Mouse (Mus musculus) limb, embryonic 13.5 days (tissue): ENCODE data around the gene Slc7a5. TPM values are rescaled to one million over a fixed set of nuclear protein-coding genes. Genes with fewer than 3 reads are reported as not detected.

Experiments
- ATAC-seq: fragments of 200-750 bp; cut with Nextera tagmentation; 2 replicates; pipeline ENCODE4 v1.8.0; 2017; ENCODE audit warnings: low read depth, moderate number of reproducible peaks, moderate TSS enrichment; ENCODE audit not compliant: low FRiP score
- H3K27ac ChIP-seq: fragments of 300-500 bp; sonication (generic); 2 replicates; pipeline ENCODE4 v1.5.1; 2015; ENCODE audit warnings: inconsistent platforms, mild to moderate bottlenecking, moderate library complexity
- H3K27me3 ChIP-seq: fragments of 300-500 bp; sonication (generic); 2 replicates; pipeline ENCODE4 v1.6.1; 2015; ENCODE audit warnings: mild to moderate bottlenecking, inconsistent platforms
- H3K36me3 ChIP-seq: fragments of 300-500 bp; sonication (generic); 2 replicates; pipeline ENCODE4 v1.6.1; 2015; ENCODE audit warnings: inconsistent platforms, mild to moderate bottlenecking, moderate library complexity
- H3K4me1 ChIP-seq: fragments of 300-500 bp; sonication (generic); 2 replicates; pipeline ENCODE4 v1.6.1; 2015; ENCODE audit warnings: inconsistent platforms
- H3K4me2 ChIP-seq: fragments of 300-500 bp; sonication (generic); replicated peaks from 2 replicates; pipeline ENCODE4 v1.6.1; 2015; ENCODE audit warnings: inconsistent platforms, mild to moderate bottlenecking, moderate library complexity
- H3K4me3 ChIP-seq: fragments of 300-500 bp; sonication (generic); 2 replicates; pipeline ENCODE4 v1.5.1; 2015; ENCODE audit warnings: moderate library complexity, mild to moderate bottlenecking, inconsistent platforms
- H3K9ac ChIP-seq: fragments of 300-500 bp; sonication (generic); 2 replicates; pipeline ENCODE4 v1.6.1; 2015; ENCODE audit warnings: mild to moderate bottlenecking, inconsistent platforms
- H3K9me3 ChIP-seq: fragments of 300-500 bp; sonication (generic); 2 replicates; pipeline ENCODE4 v1.6.1; 2016; ENCODE audit warnings: inconsistent platforms
- WGBS: fragments of 180-500 bp; shearing (Covaris S2); methylation state at CpG from one replicate; pipeline ENCODE4 v1.1.7; 2015; 5-methylcytosine and 5-hydroxymethylcytosine counted together
- polyA plus RNA-seq: library from polyadenylated mRNA; unstranded; fragments of >200 nt; fragmentation: Nextera tagmentation; extraction: Ambion mirVana; gene quantifications from 2 replicates; pipeline ENCODE4 v1.2.1, GENCODE M21; 2015

The Slc7a5 gene
- polyA plus RNA-seq, 1 experiment from 2014 or later: 14.2 TPM

- Histone ChIP-seq H3K27ac (no peak overlapping the region), H3K36me3 (no peaks in the 10 kb centered on the region), H3K9me3 (no peaks in the 10 kb centered on the region), H3K9ac (no peak overlapping the region), H3K4me3 (no peak overlapping the region), H3K4me2 (no peak overlapping the region), H3K27me3 (no peaks in the 10 kb centered on the region), H3K4me1 (peaks cover 19% of the 10 kb centered on the region)
- no peak for ATAC-seq
- WGBS: 33% methylated on average over 4 of the region's 4 CpGs
Measured at GRCm38 (mm10) chr8:121934506-121934905, 27.0 kb upstream of the Slc7a5 start.

DNA sequence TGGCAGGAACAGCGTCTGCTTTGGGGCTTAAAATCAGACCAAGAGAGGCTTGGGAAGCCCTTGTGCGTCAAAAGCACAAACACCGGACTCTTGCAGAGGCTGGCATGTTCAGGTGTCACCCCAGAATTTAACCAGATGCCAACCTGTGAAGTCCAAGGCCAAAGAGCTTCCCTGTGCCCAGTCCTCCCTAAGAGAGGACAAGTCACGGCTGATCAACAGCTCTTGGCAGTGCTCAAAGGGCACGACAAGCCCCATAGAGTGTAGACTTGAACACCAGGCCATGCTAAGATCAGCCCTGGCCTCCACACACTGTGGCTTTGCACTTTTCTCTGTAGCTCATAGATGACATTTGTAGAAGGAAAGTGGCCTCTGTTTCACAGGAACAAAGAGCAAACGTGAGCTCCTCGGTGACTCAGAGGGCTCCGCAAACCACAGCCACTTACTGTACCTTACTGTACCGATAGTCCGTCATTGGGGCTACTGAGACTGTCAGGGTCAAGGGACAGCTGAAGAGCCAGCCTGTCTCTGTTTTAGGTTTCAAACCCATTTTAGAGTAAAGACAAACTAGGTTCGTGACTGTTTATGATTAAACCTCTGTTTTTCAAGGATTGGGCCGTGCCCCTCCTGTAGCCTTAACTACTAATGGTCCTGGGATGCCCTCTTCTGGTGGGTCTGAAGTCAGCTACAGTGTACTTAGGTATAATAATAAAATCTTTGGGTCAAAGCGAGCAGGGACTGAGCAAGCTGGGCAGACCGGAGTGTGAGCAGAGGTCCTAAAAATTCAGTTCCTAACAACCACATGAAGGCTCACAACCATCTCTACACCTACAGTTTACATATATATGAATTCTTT, 25.4 kb upstream of the Slc7a5 start:
- H3K9ac ChIP-seq: no peak overlapping the region
- H3K36me3 ChIP-seq: no peaks in the 10 kb centered on the region
- no peaks in the 10 kb centered on the region for H3K9me3 ChIP-seq
- no peaks in the 10 kb centered on the region for H3K27me3 ChIP-seq
- H3K4me3 ChIP-seq: no peak overlapping the region
- WGBS: 84% methylated on average over 14 of the region's 14 CpGs
- no peak overlapping the region for H3K4me2 ChIP-seq
- ATAC-seq: no peak
- no peak overlapping the region for H3K27ac ChIP-seq
- H3K4me1 ChIP-seq: peaks cover 19% of the 10 kb centered on the region

GRCm38 (mm10) chr8:121932026-121932667, 24.7 kb upstream of the Slc7a5 start:
- Histone ChIP-seq H3K4me2 (no peak overlapping the region), H3K27ac (no peak overlapping the region), H3K27me3 (no peaks in the 10 kb centered on the region), H3K36me3 (no peaks in the 10 kb centered on the region), H3K4me3 (no peak overlapping the region), H3K4me1 (peaks cover 19% of the 10 kb centered on the region), H3K9me3 (no peaks in the 10 kb centered on the region), H3K9ac (no peak overlapping the region)
- ATAC-seq: no peak
- WGBS: 81% methylated on average over 12 of the region's 12 CpGs

GRCm38 (mm10) chr8:121931571-121931970, 24.1 kb upstream of the Slc7a5 start:
- 87% methylated on average over 7 of the region's 7 CpGs for WGBS
- no peak overlapping the region for H3K4me2 ChIP-seq
- H3K36me3 ChIP-seq: no peaks in the 10 kb centered on the region
- H3K4me1 ChIP-seq: peaks cover 18% of the 10 kb centered on the region
- H3K27me3 ChIP-seq: no peaks in the 10 kb centered on the region
- H3K27ac ChIP-seq: no peak overlapping the region
- H3K9ac ChIP-seq: no peak overlapping the region
- no peak for ATAC-seq
- H3K4me3 ChIP-seq: no peak overlapping the region
- H3K9me3 ChIP-seq: no peaks in the 10 kb centered on the region

DNA sequence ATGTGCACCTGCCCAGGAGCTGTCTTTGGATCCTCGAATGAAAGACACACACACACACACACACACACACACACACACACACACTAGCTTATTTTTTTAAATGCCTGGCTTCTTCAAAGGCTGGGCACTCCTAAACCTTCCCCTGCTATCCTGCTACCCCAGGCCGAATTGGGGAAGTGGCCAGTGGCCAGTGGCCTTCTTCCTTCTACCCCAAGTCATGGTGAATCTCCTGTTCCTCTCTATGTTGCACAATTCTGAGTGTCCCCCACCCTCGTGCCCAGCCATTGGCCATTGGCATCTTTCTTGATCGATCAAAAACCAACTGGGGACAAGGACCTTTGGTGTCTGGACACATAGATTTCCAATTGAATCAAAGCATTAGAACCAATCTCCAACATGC, 22.6 kb upstream of the Slc7a5 start:
- WGBS: 87% methylated on average over 4 of the region's 4 CpGs
- H3K27ac ChIP-seq: no peak overlapping the region

DNA sequence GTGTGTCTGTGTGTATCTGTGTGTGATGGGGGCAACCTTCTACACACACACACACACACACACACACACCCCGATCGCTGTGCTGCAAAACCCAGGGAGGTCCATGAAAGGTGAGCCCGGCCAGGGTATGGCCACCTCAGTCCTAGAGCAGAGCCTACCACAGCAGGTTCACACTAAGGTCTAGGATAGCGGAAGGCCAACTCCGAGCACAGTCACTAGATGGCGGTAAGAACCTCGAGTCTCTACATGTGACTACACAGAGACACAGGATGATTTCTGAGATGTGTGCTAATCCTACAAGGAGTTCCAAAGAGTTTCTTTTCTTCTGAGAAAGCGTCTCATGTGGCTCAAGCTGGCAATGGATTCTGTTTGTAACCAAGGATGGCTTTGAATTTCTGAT, 19.8 kb upstream of the Slc7a5 start:
- H3K4me3 ChIP-seq: no peak overlapping the region
- no peak overlapping the region for H3K27ac ChIP-seq
- H3K9me3 ChIP-seq: no peaks in the 10 kb centered on the region
- no peak for ATAC-seq
- 46% methylated on average over 8 of the region's 8 CpGs for WGBS
- no peak overlapping the region for H3K4me2 ChIP-seq
- no peak overlapping the region for H3K9ac ChIP-seq
- no peaks in the 10 kb centered on the region for H3K4me1 ChIP-seq
- no peaks in the 10 kb centered on the region for H3K27me3 ChIP-seq
- H3K36me3 ChIP-seq: no peaks in the 10 kb centered on the region

More for the DNA sequence above, 22.6 kb upstream of the Slc7a5 start:
- ATAC-seq: no peak
- H3K4me1 ChIP-seq: peaks cover 5% of the 10 kb centered on the region
- H3K36me3 ChIP-seq: no peaks in the 10 kb centered on the region
- H3K9ac ChIP-seq: no peak overlapping the region
- no peak overlapping the region for H3K4me3 ChIP-seq
- no peak overlapping the region for H3K4me2 ChIP-seq
- no peaks in the 10 kb centered on the region for H3K9me3 ChIP-seq
- H3K27me3 ChIP-seq: no peaks in the 10 kb centered on the region

GRCm38 (mm10) chr8:121926266-121926665, 18.8 kb upstream of the Slc7a5 start:
- ATAC-seq: no peak
- H3K4me3 ChIP-seq: no peak overlapping the region
- no peaks in the 10 kb centered on the region for H3K9me3 ChIP-seq
- H3K4me1 ChIP-seq: no peaks in the 10 kb centered on the region
- no peaks in the 10 kb centered on the region for H3K27me3 ChIP-seq
- H3K4me2 ChIP-seq: no peak overlapping the region
- H3K27ac ChIP-seq: no peak overlapping the region
- no peak overlapping the region for H3K9ac ChIP-seq
- 64% methylated on average over 8 of the region's 8 CpGs for WGBS
- no peaks in the 10 kb centered on the region for H3K36me3 ChIP-seq

DNA sequence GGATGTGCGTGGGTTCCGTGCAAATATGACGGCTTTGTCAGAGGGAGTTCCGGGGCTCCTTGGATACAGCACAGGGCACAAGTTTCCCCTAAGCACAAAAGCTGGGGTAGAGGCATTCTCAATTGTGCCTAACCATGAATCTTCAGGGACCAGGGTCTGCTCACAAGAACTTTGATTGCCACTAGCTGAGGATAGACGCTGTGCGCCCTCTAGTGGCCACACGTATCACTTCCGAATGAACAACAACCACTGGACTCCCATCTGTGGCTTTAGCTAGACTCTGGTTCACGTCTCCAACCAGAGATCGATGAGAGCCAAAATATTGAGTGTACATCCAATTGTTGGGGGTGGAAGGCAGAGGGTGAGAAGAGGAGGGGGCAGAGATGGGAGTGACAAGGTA, 18.1 kb upstream of the Slc7a5 start:
- H3K4me1 ChIP-seq: no peaks in the 10 kb centered on the region
- H3K4me2 ChIP-seq: no peak overlapping the region
- H3K9ac ChIP-seq: no peak overlapping the region
- no peak overlapping the region for H3K27ac ChIP-seq
- 31% methylated on average over 10 of the region's 10 CpGs for WGBS
- no peak overlapping the region for H3K4me3 ChIP-seq
- ATAC-seq: no peak
- H3K27me3 ChIP-seq: no peaks in the 10 kb centered on the region
- H3K36me3 ChIP-seq: no peaks in the 10 kb centered on the region
- no peaks in the 10 kb centered on the region for H3K9me3 ChIP-seq

DNA sequence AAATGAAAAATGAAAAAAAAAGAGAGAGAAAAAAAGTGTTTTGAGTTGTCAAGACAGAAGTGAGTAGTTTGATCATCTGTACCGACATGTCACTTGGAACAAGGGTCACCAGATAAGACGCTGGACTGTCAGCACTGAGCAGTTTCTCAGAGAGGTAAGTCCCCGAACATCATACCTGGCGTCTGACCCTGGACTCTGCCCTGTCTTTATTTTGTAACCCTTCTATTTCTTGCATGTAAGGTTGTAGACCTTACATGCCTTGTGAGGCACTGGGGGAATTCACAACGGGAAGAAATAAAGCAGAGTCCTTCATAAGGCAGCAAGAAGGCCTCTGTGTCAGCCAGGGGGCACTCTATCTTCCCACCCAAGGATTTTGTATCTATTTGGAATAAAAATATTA, 17.2 kb upstream of the Slc7a5 start:
- Histone ChIP-seq H3K27ac (no peak overlapping the region), H3K4me3 (no peak overlapping the region), H3K9me3 (no peaks in the 10 kb centered on the region), H3K36me3 (no peaks in the 10 kb centered on the region), H3K4me2 (no peak overlapping the region), H3K27me3 (no peaks in the 10 kb centered on the region), H3K9ac (no peak overlapping the region), H3K4me1 (no peaks in the 10 kb centered on the region)
- ATAC-seq: no peak
- 82% methylated on average over 5 of the region's 5 CpGs for WGBS

DNA sequence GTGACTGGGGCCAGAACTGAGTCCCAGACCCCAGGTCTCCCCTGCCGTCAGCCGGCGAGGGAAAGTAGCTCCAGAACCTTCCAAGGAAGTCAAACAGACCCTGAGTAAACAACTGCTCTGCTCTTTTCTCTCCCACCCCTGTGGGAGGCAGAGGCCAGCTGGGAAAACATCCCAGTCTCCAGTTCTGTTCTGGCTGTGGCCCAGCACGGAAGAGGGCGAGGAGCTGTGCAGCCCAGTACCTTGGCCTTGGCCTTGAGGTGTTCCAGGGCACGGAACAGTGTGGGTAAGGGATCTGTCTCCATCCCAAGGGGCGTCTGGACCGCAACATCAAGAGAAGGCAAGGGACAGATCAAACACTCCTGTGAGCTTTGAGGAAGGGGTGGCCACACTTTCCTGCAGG, 14.6 kb upstream of the Slc7a5 start:
- Histone ChIP-seq H3K4me1 (no peaks in the 10 kb centered on the region), H3K27me3 (no peaks in the 10 kb centered on the region), H3K9ac (no peak overlapping the region), H3K36me3 (no peaks in the 10 kb centered on the region), H3K9me3 (no peaks in the 10 kb centered on the region), H3K4me2 (no peak overlapping the region), H3K27ac (no peak overlapping the region), H3K4me3 (no peak overlapping the region)
- no peak for ATAC-seq
- 68% methylated on average over 8 of the region's 8 CpGs for WGBS

DNA sequence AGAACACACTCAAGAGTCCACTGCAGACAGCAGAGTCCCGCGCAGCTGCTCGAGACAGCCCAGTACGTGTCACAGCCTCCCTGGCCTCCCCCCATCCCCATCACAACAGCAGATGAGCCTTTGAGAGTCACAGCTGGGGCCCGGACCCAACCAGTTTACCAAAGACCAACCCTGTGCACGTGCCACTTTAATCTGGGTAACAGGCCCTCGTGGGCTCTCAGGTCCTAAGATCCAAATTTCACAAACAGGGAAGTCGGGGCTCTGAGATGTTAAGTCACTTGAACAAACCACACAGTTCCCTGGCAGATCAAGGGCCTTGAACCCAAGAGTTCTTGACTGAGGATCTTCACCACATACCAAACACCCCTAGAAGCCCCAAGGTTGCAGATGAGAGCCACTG, 14.1 kb upstream of the Slc7a5 start:
- no peak for ATAC-seq
- Histone ChIP-seq H3K27ac (no peak overlapping the region), H3K27me3 (no peaks in the 10 kb centered on the region), H3K4me3 (no peak overlapping the region), H3K9me3 (no peaks in the 10 kb centered on the region), H3K9ac (no peak overlapping the region), H3K4me2 (no peak overlapping the region), H3K36me3 (no peaks in the 10 kb centered on the region), H3K4me1 (no peaks in the 10 kb centered on the region)
- WGBS: 77% methylated on average over 8 of the region's 8 CpGs

DNA sequence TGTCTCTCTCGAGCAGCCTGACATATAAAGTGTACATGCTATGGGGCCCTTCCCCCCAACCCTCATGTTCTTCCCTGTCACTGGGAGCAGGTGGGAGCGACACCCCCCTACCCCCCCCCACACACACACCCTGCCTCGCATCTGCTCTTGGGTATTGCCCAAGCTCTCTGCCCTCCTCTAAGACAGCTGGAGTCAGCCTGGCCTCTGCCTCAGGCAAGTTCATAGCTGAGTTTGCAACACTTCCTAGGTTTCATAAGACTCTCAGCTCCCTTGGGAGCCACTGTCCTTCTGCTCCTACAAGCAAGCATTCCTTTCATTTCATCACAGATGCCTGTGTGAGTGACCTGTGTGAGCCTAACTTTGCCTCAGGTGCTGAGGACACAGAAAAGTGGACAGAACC, 12.2 kb upstream of the Slc7a5 start:
- WGBS: 32% methylated on average over 3 of the region's 3 CpGs
- no peak overlapping the region for H3K4me2 ChIP-seq
- H3K4me3 ChIP-seq: no peak overlapping the region
- no peak overlapping the region for H3K9ac ChIP-seq
- no peaks in the 10 kb centered on the region for H3K36me3 ChIP-seq
- no peaks in the 10 kb centered on the region for H3K4me1 ChIP-seq
- H3K9me3 ChIP-seq: no peaks in the 10 kb centered on the region
- ATAC-seq: no peak
- H3K27me3 ChIP-seq: no peaks in the 10 kb centered on the region; the same call in 1 of the 2 replicates
- no peak overlapping the region for H3K27ac ChIP-seq
